Mouse (Mus musculus): Measurements from ENCODE around the gene Zfp975.
"Not testable (repeated sequence)": the region's sequence is repeated elsewhere in the genome, so short reads cannot be mapped to it uniquely, and the experiment has no call there.

Zfp975 gene

GRCm38 (mm10) chr7:42692362-42693158 lies at the start of gene Zfp975:
Zfp975 (minus strand) TSS chr7:42692742.
- peak; percentile 89 for DNase-seq

GRCm38 (mm10) chr7:42738536-42739210 lies 46.1 kb upstream of the Zfp975 start:
- DNase-seq, result no peak

GRCm38 (mm10) chr7:42726917-42727316 lies 34.4 kb upstream of the Zfp975 start, which contains the start of gene Gm17067:
Gm17067 (minus strand) TSS chr7:42727017.
- not testable (repeated sequence) for DNase-seq

DNA sequence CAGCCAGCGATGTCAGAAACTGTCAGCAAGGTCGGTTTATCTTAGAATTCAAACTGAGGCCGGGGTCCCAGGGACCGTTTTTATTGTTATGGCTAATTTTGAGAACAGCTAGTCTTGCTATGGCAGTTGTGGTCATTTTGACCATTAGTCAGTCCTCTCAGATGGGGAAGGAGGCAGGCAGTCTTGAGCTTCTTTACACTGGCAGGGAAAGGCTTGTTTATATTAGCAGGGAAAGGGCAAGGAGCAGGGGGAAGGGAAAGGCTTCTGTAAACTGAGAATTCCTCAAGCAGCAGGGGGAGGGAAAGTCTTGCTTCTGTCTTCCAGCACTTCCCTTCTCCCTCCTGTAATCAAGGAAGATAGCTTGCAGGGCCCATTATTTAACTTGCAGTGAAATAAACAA lies 709 bp upstream of the Zfp975 start:
- peak; percentile 14 for DNase-seq

GRCm38 (mm10) chr7:42680081-42680480 lies 12.5 kb downstream of the Zfp975 start:
- not testable (repeated sequence) for DNase-seq

- DNase-seq, result not testable (repeated sequence)
These were observed 12.9 kb downstream of the Zfp975 start for GRCm38 (mm10) chr7:42679646-42680045.

DNA sequence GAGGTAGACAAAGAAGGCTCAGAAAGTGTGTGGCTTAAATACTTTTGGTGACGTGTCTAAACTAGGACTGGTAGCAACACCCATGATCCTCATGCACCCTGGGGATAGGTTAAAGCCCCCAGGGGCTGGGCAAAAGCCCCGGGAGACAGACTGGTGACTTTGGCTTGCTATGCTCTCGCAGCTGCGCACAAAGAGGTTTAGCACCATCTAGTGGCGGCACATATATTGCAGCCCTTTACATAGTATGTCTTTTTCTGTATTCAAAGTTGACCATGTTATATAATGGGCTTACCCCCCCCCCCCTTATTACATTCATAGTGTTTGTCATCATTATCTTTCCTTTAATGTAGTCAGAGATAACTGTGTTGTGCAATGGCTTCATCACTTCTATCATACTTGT lies 32.4 kb downstream of the Zfp975 start:
- not testable (repeated sequence) for DNase-seq

- not testable (repeated sequence) for DNase-seq
These were observed 37.3 kb downstream of the Zfp975 start for GRCm38 (mm10) chr7:42655211-42655610.

DNA sequence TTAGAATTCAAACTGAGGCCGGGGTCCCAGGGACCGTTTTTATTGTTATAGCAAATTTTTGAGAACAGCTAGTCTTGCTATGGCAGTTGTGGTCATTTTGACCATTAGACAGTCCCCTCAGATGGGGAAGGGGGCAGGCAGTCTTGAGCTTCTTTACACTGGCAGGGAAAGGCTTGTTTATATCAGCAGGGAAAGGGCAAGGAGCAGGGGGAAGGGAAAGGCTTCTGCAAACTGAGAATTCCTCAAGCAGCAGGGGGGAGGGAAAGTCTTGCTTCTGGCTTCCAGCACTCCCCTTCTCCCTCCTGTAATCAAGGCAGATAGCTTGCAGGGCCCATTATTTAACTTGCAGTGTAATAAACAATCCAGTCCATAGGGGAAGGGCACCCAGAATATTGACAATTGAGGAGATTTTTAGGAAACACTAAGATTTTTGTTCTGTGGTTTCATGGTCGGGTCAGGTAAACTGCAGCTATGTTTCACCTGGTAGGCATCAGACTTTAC lies 49.4 kb downstream of the Zfp975 start:
- peak; percentile 1 for DNase-seq

DNA sequence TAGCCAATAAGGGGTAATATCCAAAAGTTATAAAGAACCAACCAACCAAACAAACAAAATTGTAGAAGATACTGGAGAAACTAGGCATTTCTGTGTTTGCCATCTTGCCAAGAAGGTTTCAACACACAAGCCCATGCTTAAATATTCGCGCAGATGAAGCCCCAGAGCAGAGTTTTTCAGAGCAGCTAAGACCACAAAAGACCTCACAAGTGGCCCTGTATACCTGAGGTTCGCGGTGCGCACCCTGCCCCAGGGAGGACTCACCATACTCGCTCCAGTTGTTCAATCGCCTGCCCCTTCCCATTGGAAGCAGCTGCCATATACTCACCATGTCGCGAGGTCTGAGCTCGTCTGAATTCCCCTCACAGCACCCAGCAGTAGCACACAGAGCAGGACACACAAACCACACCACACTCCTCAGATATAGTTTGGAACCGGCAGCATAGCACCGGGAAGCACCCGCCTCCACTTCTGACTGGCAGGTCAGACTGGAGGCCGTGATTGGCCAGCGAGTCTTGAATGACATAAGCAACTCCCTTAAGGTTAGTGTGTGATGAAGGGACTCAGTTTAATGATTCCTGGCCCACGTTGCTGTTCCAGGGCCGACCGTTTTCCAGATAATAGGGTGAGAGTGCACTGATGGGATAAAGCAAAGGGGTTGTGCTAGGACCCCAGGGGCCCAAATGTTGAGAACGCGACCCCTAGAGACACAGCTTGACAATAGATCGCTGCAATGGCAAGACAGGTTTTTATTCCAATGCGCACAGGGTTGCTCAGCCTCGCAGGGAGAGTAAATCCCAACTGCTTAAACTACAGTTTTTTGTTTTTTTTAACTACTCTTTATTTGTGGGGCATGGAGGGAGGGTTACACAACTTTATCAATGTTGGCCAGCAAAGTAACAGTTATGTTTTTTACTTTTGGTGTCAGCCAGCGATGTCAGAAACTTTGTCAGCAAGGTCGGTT lies 50.1 kb downstream of the Zfp975 start, which contains the start of gene Zfp976:
Gene Zfp976 (minus strand): TSS at position 437 of the 964 bp plus-strand sequence.
- DNase-seq, result peak; percentile 84

DNA sequence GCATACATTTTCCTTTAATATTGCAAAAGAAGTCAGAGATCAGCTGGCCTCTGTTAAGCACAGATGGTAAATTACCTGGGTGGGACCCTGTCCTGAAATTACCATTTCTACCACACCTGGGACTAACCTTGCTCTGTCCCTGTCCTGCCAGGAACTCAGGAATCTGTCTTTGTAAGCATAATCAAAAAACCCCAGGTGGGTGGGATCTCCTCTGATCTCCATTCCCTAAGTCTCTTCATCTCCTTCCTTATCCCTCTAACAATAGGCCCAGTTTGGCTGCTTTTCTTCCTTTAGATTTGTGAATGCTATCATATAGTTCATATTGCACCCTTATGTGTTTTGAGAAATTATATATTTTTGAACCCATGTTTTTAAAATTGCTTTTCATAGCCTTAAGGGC lies 61.5 kb downstream of the Zfp975 start:
- not testable (repeated sequence) for DNase-seq

Measured in kidney, adult 9 months (tissue).